Mouse (Mus musculus) limb, embryonic 13.5 days (tissue): ENCODE data around the gene Olfr643. TPM values are rescaled to one million over a fixed set of nuclear protein-coding genes. Genes with fewer than 3 reads are reported as not detected.

ENCODE experiments used
- ATAC-seq: fragments of 200-750 bp; cut with Nextera tagmentation; 2 replicates; pipeline ENCODE4 v1.8.0; 2017; ENCODE audit warnings: low read depth, moderate number of reproducible peaks, moderate TSS enrichment; ENCODE audit not compliant: low FRiP score
- H3K27ac ChIP-seq: fragments of 300-500 bp; sonication (generic); 2 replicates; pipeline ENCODE4 v1.5.1; 2015; ENCODE audit warnings: inconsistent platforms, mild to moderate bottlenecking, moderate library complexity
- H3K27me3 ChIP-seq: fragments of 300-500 bp; sonication (generic); 2 replicates; pipeline ENCODE4 v1.6.1; 2015; ENCODE audit warnings: mild to moderate bottlenecking, inconsistent platforms
- H3K36me3 ChIP-seq: fragments of 300-500 bp; sonication (generic); 2 replicates; pipeline ENCODE4 v1.6.1; 2015; ENCODE audit warnings: inconsistent platforms, mild to moderate bottlenecking, moderate library complexity
- H3K4me1 ChIP-seq: fragments of 300-500 bp; sonication (generic); 2 replicates; pipeline ENCODE4 v1.6.1; 2015; ENCODE audit warnings: inconsistent platforms
- H3K4me2 ChIP-seq: fragments of 300-500 bp; sonication (generic); replicated peaks from 2 replicates; pipeline ENCODE4 v1.6.1; 2015; ENCODE audit warnings: inconsistent platforms, mild to moderate bottlenecking, moderate library complexity
- H3K4me3 ChIP-seq: fragments of 300-500 bp; sonication (generic); 2 replicates; pipeline ENCODE4 v1.5.1; 2015; ENCODE audit warnings: moderate library complexity, mild to moderate bottlenecking, inconsistent platforms
- H3K9ac ChIP-seq: fragments of 300-500 bp; sonication (generic); 2 replicates; pipeline ENCODE4 v1.6.1; 2015; ENCODE audit warnings: mild to moderate bottlenecking, inconsistent platforms
- H3K9me3 ChIP-seq: fragments of 300-500 bp; sonication (generic); 2 replicates; pipeline ENCODE4 v1.6.1; 2016; ENCODE audit warnings: inconsistent platforms
- WGBS: fragments of 180-500 bp; shearing (Covaris S2); methylation state at CpG from one replicate; pipeline ENCODE4 v1.1.7; 2015; 5-methylcytosine and 5-hydroxymethylcytosine counted together
- polyA plus RNA-seq: library from polyadenylated mRNA; unstranded; fragments of >200 nt; fragmentation: Nextera tagmentation; extraction: Ambion mirVana; gene quantifications from 2 replicates; pipeline ENCODE4 v1.2.1, GENCODE M21; 2015

Gene Olfr643
- not detected in 2 replicates for polyA plus RNA-seq

GRCm38 (mm10) chr7:104137305-104137704, at the start of gene Olfr643:
Gene Olfr643 (minus strand): TSS chr7:104137405.
- Histone ChIP-seq H3K36me3 (no peaks in the 10 kb centered on the region), H3K4me3 (no peak within 1 kb of the TSS), H3K4me1 (no peaks in the 10 kb centered on the region), H3K27me3 (no peaks in the 10 kb centered on the region), H3K9ac (no peak within 1 kb of the TSS), H3K4me2 (no peak within 1 kb of the TSS), H3K27ac (no peak within 1 kb of the TSS), H3K9me3 (no peaks in the 10 kb centered on the region)
- no peak for ATAC-seq
- WGBS: 82% methylated on average over 5 of the region's 5 CpGs

- Histone ChIP-seq H3K27me3 (no peaks in the 10 kb centered on the region), H3K9me3 (no peaks in the 10 kb centered on the region), H3K36me3 (no peaks in the 10 kb centered on the region), H3K9ac (no peak within 1 kb of the TSS), H3K27ac (no peak within 1 kb of the TSS), H3K4me2 (no peak within 1 kb of the TSS), H3K4me3 (no peak within 1 kb of the TSS), H3K4me1 (no peaks in the 10 kb centered on the region)
- ATAC-seq: no peak
- WGBS: 86% methylated on average over 2 of the region's 2 CpGs
These were observed 46.1 kb upstream of the Olfr643 start, which contains the start of gene Olfr648 for GRCm38 (mm10) chr7:104183292-104183691. Gene Olfr648 (minus strand): TSS chr7:104183392.

GRCm38 (mm10) chr7:104179074-104179473, 41.9 kb upstream of the Olfr643 start:
- no peak overlapping the region for H3K9ac ChIP-seq
- H3K9me3 ChIP-seq: no peaks in the 10 kb centered on the region
- H3K27me3 ChIP-seq: no peaks in the 10 kb centered on the region
- H3K36me3 ChIP-seq: no peaks in the 10 kb centered on the region
- no peaks in the 10 kb centered on the region for H3K4me1 ChIP-seq
- H3K4me3 ChIP-seq: no peak overlapping the region
- 92% methylated on average over 1 of the region's 1 CpGs for WGBS
- H3K27ac ChIP-seq: no peak overlapping the region
- no peak for ATAC-seq
- H3K4me2 ChIP-seq: no peak overlapping the region

- ATAC-seq: no peak
- 83% methylated on average over 5 of the region's 5 CpGs for WGBS
- H3K27ac ChIP-seq: no peak overlapping the region
These were observed 41.3 kb upstream of the Olfr643 start for GRCm38 (mm10) chr7:104178422-104179054.

GRCm38 (mm10) chr7:104175085-104175484, 37.9 kb upstream of the Olfr643 start:
- Histone ChIP-seq H3K36me3 (no peaks in the 10 kb centered on the region), H3K27me3 (no peaks in the 10 kb centered on the region), H3K4me1 (no peaks in the 10 kb centered on the region), H3K9me3 (no peaks in the 10 kb centered on the region), H3K4me2 (no peak overlapping the region), H3K4me3 (no peak overlapping the region), H3K27ac (no peak overlapping the region), H3K9ac (no peak overlapping the region)
- WGBS: 82% methylated on average over 1 of the region's 1 CpGs
- no peak for ATAC-seq

More at GRCm38 (mm10) chr7:104178422-104179054, 41.3 kb upstream of the Olfr643 start:
- Histone ChIP-seq H3K36me3 (no peaks in the 10 kb centered on the region), H3K4me1 (no peaks in the 10 kb centered on the region), H3K4me3 (no peak overlapping the region), H3K4me2 (no peak overlapping the region), H3K9ac (no peak overlapping the region), H3K27me3 (no peaks in the 10 kb centered on the region), H3K9me3 (no peaks in the 10 kb centered on the region)

- WGBS: 62% methylated on average over 6 of the region's 6 CpGs
- no peak overlapping the region for H3K9ac ChIP-seq
- no peak overlapping the region for H3K27ac ChIP-seq
- no peak overlapping the region for H3K4me3 ChIP-seq
- no peaks in the 10 kb centered on the region for H3K36me3 ChIP-seq
- H3K4me2 ChIP-seq: no peak overlapping the region
- no peaks in the 10 kb centered on the region for H3K27me3 ChIP-seq
- H3K9me3 ChIP-seq: no peaks in the 10 kb centered on the region
- ATAC-seq: no peak
- no peaks in the 10 kb centered on the region for H3K4me1 ChIP-seq
These were observed 32.5 kb upstream of the Olfr643 start for GRCm38 (mm10) chr7:104169634-104170204.

GRCm38 (mm10) chr7:104167105-104167504, 29.9 kb upstream of the Olfr643 start:
- 86% methylated on average over 6 of the region's 6 CpGs for WGBS
- Histone ChIP-seq H3K4me2 (no peak overlapping the region), H3K27me3 (no peaks in the 10 kb centered on the region), H3K36me3 (no peaks in the 10 kb centered on the region), H3K9ac (no peak overlapping the region), H3K4me3 (no peak overlapping the region), H3K9me3 (no peaks in the 10 kb centered on the region), H3K27ac (no peak overlapping the region), H3K4me1 (no peaks in the 10 kb centered on the region)
- ATAC-seq: no peak; the same call in 1 of the 2 replicates

- Histone ChIP-seq H3K27ac (no peak within 1 kb of the TSS), H3K9me3 (no peaks in the 10 kb centered on the region), H3K27me3 (no peaks in the 10 kb centered on the region), H3K4me2 (no peak within 1 kb of the TSS), H3K36me3 (no peaks in the 10 kb centered on the region), H3K4me1 (no peaks in the 10 kb centered on the region), H3K4me3 (no peak within 1 kb of the TSS), H3K9ac (no peak within 1 kb of the TSS)
- 83% methylated on average over 2 of the region's 2 CpGs for WGBS
- ATAC-seq: no peak
These were observed 13.3 kb upstream of the Olfr643 start, which contains the start of gene Ubqlnl for GRCm38 (mm10) chr7:104150456-104150855. Gene Ubqlnl (minus strand): TSS chr7:104150556.

GRCm38 (mm10) chr7:104143179-104143578, 6.0 kb upstream of the Olfr643 start, which contains the start of gene Ubqln3:
Gene Ubqln3 (minus strand): TSS chr7:104143279.
- H3K9ac ChIP-seq: no peak within 1 kb of the TSS
- no peak for ATAC-seq
- H3K4me2 ChIP-seq: no peak within 1 kb of the TSS
- H3K9me3 ChIP-seq: no peaks in the 10 kb centered on the region
- H3K27ac ChIP-seq: no peak within 1 kb of the TSS
- no peaks in the 10 kb centered on the region for H3K27me3 ChIP-seq
- 70% methylated on average over 3 of the region's 3 CpGs for WGBS
- H3K36me3 ChIP-seq: no peaks in the 10 kb centered on the region
- no peak within 1 kb of the TSS for H3K4me3 ChIP-seq
- H3K4me1 ChIP-seq: no peaks in the 10 kb centered on the region

- Histone ChIP-seq H3K4me1 (no peaks in the 10 kb centered on the region), H3K27ac (no peak within 1 kb of the TSS), H3K9ac (no peak within 1 kb of the TSS), H3K36me3 (no peaks in the 10 kb centered on the region), H3K9me3 (0 out of 2 replicates have a peak, but pooled peaks cover 3% of the 10 kb centered on the region), H3K4me2 (no peak within 1 kb of the TSS), H3K27me3 (no peaks in the 10 kb centered on the region), H3K4me3 (no peak within 1 kb of the TSS)
- ATAC-seq: no peak
- WGBS: 91% methylated on average over 5 of the region's 5 CpGs
These were observed 7.5 kb downstream of the Olfr643 start, which contains the start of gene Ubqln5 for GRCm38 (mm10) chr7:104129726-104130125. Gene Ubqln5 (minus strand): TSS chr7:104129826.

- H3K4me3 ChIP-seq: no peak within 1 kb of the TSS
- H3K4me2 ChIP-seq: no peak within 1 kb of the TSS
- no peak within 1 kb of the TSS for H3K9ac ChIP-seq
- 0 out of 2 replicates have a peak, but pooled peaks cover 4% of the 10 kb centered on the region for H3K9me3 ChIP-seq
- H3K27ac ChIP-seq: no peak within 1 kb of the TSS
- no peak for ATAC-seq
- H3K36me3 ChIP-seq: no peaks in the 10 kb centered on the region
- no peaks in the 10 kb centered on the region for H3K27me3 ChIP-seq
- no peaks in the 10 kb centered on the region for H3K4me1 ChIP-seq
These were observed 32.5 kb downstream of the Olfr643 start, which contains the start of gene Olfr646 for GRCm38 (mm10) chr7:104104757-104104972. Gene Olfr646 (plus strand): TSS chr7:104104873.

GRCm38 (mm10) chr7:104103913-104104756, 33.1 kb downstream of the Olfr643 start:
- 50% methylated on average over 4 of the region's 4 CpGs for WGBS
- H3K4me3 ChIP-seq: no peak overlapping the region
- 0 out of 2 replicates have a peak, but pooled peaks cover 4% of the 10 kb centered on the region for H3K9me3 ChIP-seq
- no peaks in the 10 kb centered on the region for H3K4me1 ChIP-seq
- no peak for ATAC-seq
- no peak overlapping the region for H3K27ac ChIP-seq
- no peaks in the 10 kb centered on the region for H3K27me3 ChIP-seq
- H3K4me2 ChIP-seq: no peak overlapping the region
- H3K36me3 ChIP-seq: no peaks in the 10 kb centered on the region
- no peak overlapping the region for H3K9ac ChIP-seq
